Mouse (Mus musculus) limb, embryonic 12.5 days (tissue): ENCODE data around the gene Slfn3. TPM values are rescaled to one million over a fixed set of nuclear protein-coding genes. Genes with fewer than 3 reads are reported as not detected.
"Not testable (repeated sequence)": the region's sequence is repeated elsewhere in the genome, so short reads cannot be mapped to it uniquely, and the experiment has no call there.

ENCODE experiments used
- ATAC-seq: fragments of 200-750 bp; cut with Nextera tagmentation; 2 replicates; pipeline ENCODE4 v1.8.0; 2017; ENCODE audit warnings: low read depth, moderate TSS enrichment; ENCODE audit not compliant: insufficient number of reproducible peaks, insufficient read depth, low FRiP score, low TSS enrichment
- H3K27ac ChIP-seq: fragments of 300-500 bp; sonication (generic); 2 replicates; pipeline ENCODE4 v1.5.1; 2016; ENCODE audit warnings: mild to moderate bottlenecking, moderate library complexity
- H3K27me3 ChIP-seq: fragments of 300-500 bp; sonication (generic); 2 replicates; pipeline ENCODE4 v1.6.1; 2016; ENCODE audit warnings: mild to moderate bottlenecking, moderate library complexity
- H3K36me3 ChIP-seq: fragments of 300-500 bp; sonication (generic); 2 replicates; pipeline ENCODE4 v1.6.1; 2016; ENCODE audit warnings: mild to moderate bottlenecking, moderate library complexity
- H3K4me1 ChIP-seq: fragments of 300-500 bp; sonication (generic); replicated peaks from 2 replicates; pipeline ENCODE4 v1.6.1; 2016
- H3K4me2 ChIP-seq: fragments of 300-500 bp; sonication (generic); 2 replicates; pipeline ENCODE4 v1.6.1; 2016; ENCODE audit warnings: mild to moderate bottlenecking, moderate library complexity
- H3K4me3 ChIP-seq: fragments of 300-500 bp; sonication (generic); replicated peaks from 2 replicates; pipeline ENCODE4 v1.5.1; 2016; ENCODE audit warnings: mild to moderate bottlenecking
- H3K9ac ChIP-seq: fragments of 300-500 bp; sonication (generic); replicated peaks from 2 replicates; pipeline ENCODE4 v1.6.1; 2016; ENCODE audit warnings: mild to moderate bottlenecking, moderate library complexity
- H3K9me3 ChIP-seq: fragments of 300-500 bp; sonication (generic); 2 replicates; pipeline ENCODE4 v1.6.1; 2016; ENCODE audit warnings: mild to moderate bottlenecking, moderate library complexity
- WGBS: fragments of 180-500 bp; shearing (Covaris S2); methylation state at CpG from one replicate; pipeline ENCODE4 v1.1.7; 2016; 5-methylcytosine and 5-hydroxymethylcytosine counted together
- polyA plus RNA-seq: library from polyadenylated mRNA; unstranded; fragments of >200 nt; fragmentation: Nextera tagmentation; extraction: Ambion mirVana; gene quantifications from 2 replicates; pipeline ENCODE4 v1.2.1, GENCODE M21; 2016

Gene Slfn3
- polyA plus RNA-seq: 0.49 and 0.77 TPM in 2 replicates

- Histone ChIP-seq H3K4me2 (no peak within 1 kb of the TSS), H3K9me3 (no peaks in the 10 kb centered on the region), H3K27ac (no peak within 1 kb of the TSS), H3K4me3 (no peak within 1 kb of the TSS), H3K27me3 (no peaks in the 10 kb centered on the region), H3K4me1 (no peaks in the 10 kb centered on the region), H3K9ac (no peak within 1 kb of the TSS), H3K36me3 (no peaks in the 10 kb centered on the region)
- no peak for ATAC-seq
- 73% methylated on average over 12 of the region's 12 CpGs for WGBS
These were observed at the start of gene Slfn3 for GRCm38 (mm10) chr11:83191134-83191893. Slfn3 (plus strand) TSS chr11:83191330.

GRCm38 (mm10) chr11:83148939-83149338 is 42.2 kb upstream of the Slfn3 start:
- H3K9ac ChIP-seq, H3K9me3 ChIP-seq, H3K36me3 ChIP-seq, ATAC-seq, H3K4me1 ChIP-seq, H3K27me3 ChIP-seq, H3K4me2 ChIP-seq, H3K27ac ChIP-seq, H3K4me3 ChIP-seq: not testable (repeated sequence)
- WGBS: no CpG with 5 or more reads among the region's 1 CpGs

- no peak for ATAC-seq
- whole genome bisulfite sequencing: 86% methylated on average over 12 of the region's 12 CpGs
- no peaks in the 10 kb centered on the region for H3K27me3 ChIP-seq
- H3K4me3 ChIP-seq: no peak within 1 kb of the TSS
- no peak within 1 kb of the TSS for H3K4me2 ChIP-seq
- H3K4me1 ChIP-seq: no peaks in the 10 kb centered on the region
- H3K9me3 ChIP-seq: no peaks in the 10 kb centered on the region
- no peak within 1 kb of the TSS for H3K9ac ChIP-seq
- no peak within 1 kb of the TSS for H3K27ac ChIP-seq
- H3K36me3 ChIP-seq: no peaks in the 10 kb centered on the region
These were observed 16.1 kb upstream of the Slfn3 start, which contains the start of gene Slfn4 for GRCm38 (mm10) chr11:83174948-83175539. Slfn4 (plus strand) TSS chr11:83175186.

GRCm38 (mm10) chr11:83192001-83192400 is 871 bp downstream of the Slfn3 start:
- no peak overlapping the region for H3K4me2 ChIP-seq

GRCm38 (mm10) chr11:83205002-83205401 is 13.9 kb downstream of the Slfn3 start:
- Histone ChIP-seq H3K4me1 (no peaks in the 10 kb centered on the region), H3K9ac (no peak overlapping the region), H3K4me3 (no peak overlapping the region), H3K4me2 (no peak overlapping the region), H3K27me3 (no peaks in the 10 kb centered on the region), H3K36me3 (no peaks in the 10 kb centered on the region), H3K9me3 (no peaks in the 10 kb centered on the region), H3K27ac (no peak overlapping the region)
- no peak for ATAC-seq

More at GRCm38 (mm10) chr11:83192001-83192400, 871 bp downstream of the Slfn3 start:
- ATAC-seq: no peak
- Histone ChIP-seq H3K27me3 (no peaks in the 10 kb centered on the region), H3K9me3 (no peaks in the 10 kb centered on the region), H3K36me3 (no peaks in the 10 kb centered on the region), H3K4me3 (no peak overlapping the region), H3K9ac (no peak overlapping the region), H3K4me1 (no peaks in the 10 kb centered on the region), H3K27ac (no peak overlapping the region)
- 65% methylated on average over 3 of the region's 3 CpGs for WGBS

GRCm38 (mm10) chr11:83216119-83216518 is 25.0 kb downstream of the Slfn3 start:
- no peaks in the 10 kb centered on the region for H3K4me1 ChIP-seq
- 81% methylated on average over 1 of the region's 1 CpGs for WGBS
- H3K9me3 ChIP-seq: no peaks in the 10 kb centered on the region
- no peak overlapping the region for H3K4me2 ChIP-seq
- H3K36me3 ChIP-seq: no peaks in the 10 kb centered on the region
- no peak overlapping the region for H3K4me3 ChIP-seq
- H3K27me3 ChIP-seq: no peaks in the 10 kb centered on the region
- H3K27ac ChIP-seq: no peak overlapping the region
- H3K9ac ChIP-seq: no peak overlapping the region
- ATAC-seq: no peak

- H3K27me3 ChIP-seq: no peaks in the 10 kb centered on the region
- ATAC-seq: no peak
- H3K36me3 ChIP-seq: no peaks in the 10 kb centered on the region
- no peak overlapping the region for H3K9ac ChIP-seq
- H3K4me2 ChIP-seq: no peak overlapping the region
- no peak overlapping the region for H3K4me3 ChIP-seq
- H3K27ac ChIP-seq: no peak overlapping the region
- WGBS: 89% methylated on average over 1 of the region's 1 CpGs
- no peaks in the 10 kb centered on the region for H3K4me1 ChIP-seq
- no peaks in the 10 kb centered on the region for H3K9me3 ChIP-seq
These were observed 30.3 kb downstream of the Slfn3 start for GRCm38 (mm10) chr11:83221328-83221877.

- H3K9me3 ChIP-seq: no peaks in the 10 kb centered on the region
- no peak overlapping the region for H3K4me2 ChIP-seq
- no peaks in the 10 kb centered on the region for H3K36me3 ChIP-seq
- no peak overlapping the region for H3K4me3 ChIP-seq
- no peak overlapping the region for H3K27ac ChIP-seq
- WGBS: 78% methylated on average over 7 of the region's 7 CpGs
- H3K4me1 ChIP-seq: no peaks in the 10 kb centered on the region
- no peak overlapping the region for H3K9ac ChIP-seq
- no peak for ATAC-seq
- no peaks in the 10 kb centered on the region for H3K27me3 ChIP-seq
These were observed 32.2 kb downstream of the Slfn3 start for GRCm38 (mm10) chr11:83223367-83223766.

- not testable (repeated sequence) for H3K4me1 ChIP-seq, H3K4me2 ChIP-seq, H3K36me3 ChIP-seq, H3K4me3 ChIP-seq, H3K27ac ChIP-seq, H3K9me3 ChIP-seq, ATAC-seq, H3K9ac ChIP-seq, H3K27me3 ChIP-seq
- WGBS: 64% methylated on average over 5 of the region's 5 CpGs
These were observed 32.7 kb downstream of the Slfn3 start for GRCm38 (mm10) chr11:83223793-83224192.

- no peaks in the 10 kb centered on the region for H3K36me3 ChIP-seq
- H3K9me3 ChIP-seq: no peaks in the 10 kb centered on the region
- no peak for ATAC-seq
- H3K4me3 ChIP-seq: no peak overlapping the region
- no peaks in the 10 kb centered on the region for H3K4me1 ChIP-seq
- WGBS: 86% methylated on average over 9 of the region's 9 CpGs
- no peaks in the 10 kb centered on the region for H3K27me3 ChIP-seq
- no peak overlapping the region for H3K4me2 ChIP-seq
- no peak overlapping the region for H3K27ac ChIP-seq
- no peak overlapping the region for H3K9ac ChIP-seq
These were observed 33.1 kb downstream of the Slfn3 start for GRCm38 (mm10) chr11:83224217-83224616.

GRCm38 (mm10) chr11:83224750-83225149 is 33.6 kb downstream of the Slfn3 start:
- Histone ChIP-seq H3K9ac (no peak overlapping the region), H3K4me2 (no peak overlapping the region), H3K4me3 (no peak overlapping the region), H3K27ac (no peak overlapping the region), H3K4me1 (no peaks in the 10 kb centered on the region), H3K36me3 (no peaks in the 10 kb centered on the region), H3K27me3 (no peaks in the 10 kb centered on the region), H3K9me3 (no peaks in the 10 kb centered on the region)
- 81% methylated on average over 3 of the region's 3 CpGs for WGBS
- no peak for ATAC-seq
